Mouse (Mus musculus) kidney, postnatal 4 days (tissue): ENCODE results near the gene Rbm4.
A peak's percentile ranks its signal among the peaks of the same experiment; 100 is the strongest.

Experiments used
- DNase-seq, 2 experiments: peaks; one replicate each; pipeline ENCODE4 v3.0.0; 2021; ENCODE audit warnings: mixed read lengths in 2 of 2

The Rbm4 gene

GRCm38 (mm10) chr19:4793831-4794422, at the start of gene Rbm4:
Gene Rbm4, minus strand, starts transcription at chr19:4793901.
- DNase-seq = peak; percentile 95 to 98

DNA sequence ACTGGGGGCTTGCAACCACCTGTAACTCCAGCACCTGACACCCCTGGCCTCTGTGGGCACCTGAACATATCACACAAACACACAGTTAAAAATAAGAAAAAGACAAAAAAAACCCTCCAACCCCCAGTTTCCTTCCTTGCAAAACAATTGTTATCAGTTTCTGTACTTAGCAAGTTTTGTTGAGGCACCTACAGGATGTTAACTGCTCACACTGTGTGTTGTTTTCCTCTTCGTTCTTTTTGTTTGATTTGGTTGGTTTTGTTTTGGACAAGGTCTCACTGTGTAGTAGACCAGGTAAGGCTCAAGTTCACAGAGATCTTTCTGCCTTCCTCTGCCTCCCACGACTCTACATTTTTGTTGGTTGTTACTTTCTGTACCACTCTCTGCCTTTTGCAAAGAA, 48.9 kb upstream of the Rbm4 start:
- DNase-seq = no peak

GRCm38 (mm10) chr19:4840848-4841247, 47.1 kb upstream of the Rbm4 start:
- no peak for DNase-seq

GRCm38 (mm10) chr19:4839149-4839548, 45.4 kb upstream of the Rbm4 start, which contains the start of the genes Ccs and Ccdc87:
Gene Ccs, minus strand, starts transcription at chr19:4839332.
Gene Ccdc87, plus strand, starts transcription at chr19:4839366.
- peak; percentile 97 to 98 for DNase-seq

DNA sequence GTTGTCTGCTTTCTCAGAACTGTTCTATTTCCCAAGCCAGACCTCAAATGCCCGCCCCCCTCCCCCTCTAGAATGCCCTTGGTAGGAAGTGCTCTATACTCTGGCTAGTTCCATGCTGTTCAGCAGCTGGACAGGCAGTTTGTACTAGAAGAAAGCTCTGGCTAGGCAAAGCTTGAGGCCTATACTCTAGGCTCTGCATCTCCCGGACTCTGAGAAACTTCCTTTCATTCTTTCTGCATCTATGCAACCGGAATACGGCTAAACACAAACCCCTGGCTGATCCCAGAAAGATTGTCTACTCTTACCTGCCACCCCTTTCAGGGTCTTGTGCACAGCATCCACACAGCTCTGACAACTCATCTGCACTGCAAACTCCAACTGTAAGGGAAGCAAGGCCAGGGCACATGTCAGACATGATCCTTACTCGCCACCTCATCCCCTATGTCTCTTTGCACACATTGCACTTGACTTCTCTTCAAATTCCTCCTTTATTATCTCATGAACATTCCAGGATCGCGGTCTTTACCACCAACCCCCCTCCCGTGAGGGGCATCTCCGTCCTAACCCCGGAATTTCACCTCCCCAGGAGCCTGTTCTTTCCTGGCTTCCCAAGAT, 44.9 kb upstream of the Rbm4 start:
- no peak for DNase-seq

- no peak for DNase-seq
Measured at GRCm38 (mm10) chr19:4837049-4837448, 43.3 kb upstream of the Rbm4 start.

GRCm38 (mm10) chr19:4836096-4836495, 42.4 kb upstream of the Rbm4 start:
- peak in 1 of 2 experiments; percentile 10 for DNase-seq

- no peak for DNase-seq
Measured at GRCm38 (mm10) chr19:4833977-4834376, 40.3 kb upstream of the Rbm4 start.

GRCm38 (mm10) chr19:4829156-4829555, 35.5 kb upstream of the Rbm4 start:
- no peak for DNase-seq

- peak in 1 of 2 experiments; percentile 64 for DNase-seq
Measured at GRCm38 (mm10) chr19:4828444-4829114, 34.9 kb upstream of the Rbm4 start.

DNA sequence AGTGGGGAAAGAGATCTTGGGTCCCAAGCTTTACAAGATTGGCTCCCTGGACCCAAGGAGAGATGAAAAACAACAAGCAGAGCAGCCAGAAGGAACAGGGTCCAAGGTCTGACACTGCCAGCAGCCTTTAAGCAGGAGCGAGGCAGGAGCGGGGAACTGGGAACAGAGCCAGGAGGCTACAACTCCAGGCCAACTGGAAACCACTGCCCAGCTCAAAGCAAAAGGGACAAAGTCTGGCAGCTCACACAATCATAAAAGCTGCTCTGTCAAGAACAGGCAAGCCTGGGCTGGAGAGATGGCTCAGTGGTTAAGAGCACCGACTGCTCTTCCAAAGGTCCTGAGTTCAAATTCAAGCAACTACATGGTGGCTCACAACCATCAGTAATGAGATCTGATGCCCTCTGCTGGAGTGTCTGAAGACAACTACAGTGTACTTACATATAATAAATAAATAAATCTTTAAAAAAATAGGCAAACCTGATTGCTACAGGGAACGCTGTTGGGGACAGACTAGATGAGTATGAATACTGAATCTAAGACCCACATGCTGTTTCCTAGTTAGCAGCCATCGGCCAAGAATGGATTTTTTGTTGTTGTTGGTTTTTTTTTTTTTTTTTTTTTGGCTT, 27.1 kb upstream of the Rbm4 start:
- DNase-seq = peak; percentile 78 to 88

- no peak for DNase-seq
Measured at GRCm38 (mm10) chr19:4817182-4817835, 23.6 kb upstream of the Rbm4 start.

- DNase-seq = peak; percentile 54 to 64
Measured at GRCm38 (mm10) chr19:4813015-4813414, 19.3 kb upstream of the Rbm4 start.

DNA sequence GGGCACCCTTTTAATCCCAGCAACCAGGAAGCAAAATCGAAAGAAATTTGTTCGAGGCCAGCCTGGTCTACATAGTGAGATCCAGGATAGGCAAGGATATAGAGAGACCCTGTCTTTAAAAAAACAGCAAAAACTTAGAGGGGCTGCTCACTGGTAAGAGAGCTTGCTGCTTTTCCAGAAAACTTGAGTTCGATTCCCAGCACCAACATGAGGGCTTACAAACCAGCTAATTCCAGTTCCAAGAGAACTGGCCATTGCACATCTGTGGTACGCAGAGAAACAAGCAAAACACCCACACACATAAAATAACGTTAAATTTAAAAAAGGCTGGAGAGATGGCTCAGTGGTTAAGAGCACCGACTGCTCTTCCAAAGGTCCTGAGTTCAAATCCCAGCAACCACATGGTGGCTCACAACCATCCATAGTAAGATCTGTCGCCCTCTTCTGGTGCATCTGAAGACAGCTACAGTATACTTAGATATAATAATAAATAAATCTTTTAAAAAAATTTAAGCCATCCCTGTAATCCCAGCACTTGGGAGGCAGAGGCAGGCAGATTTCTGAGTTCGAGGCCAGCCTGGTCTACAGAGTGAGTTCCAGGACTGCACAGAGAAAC, 18.7 kb upstream of the Rbm4 start:
- DNase-seq = peak in 1 of 2 experiments; percentile 25

DNA sequence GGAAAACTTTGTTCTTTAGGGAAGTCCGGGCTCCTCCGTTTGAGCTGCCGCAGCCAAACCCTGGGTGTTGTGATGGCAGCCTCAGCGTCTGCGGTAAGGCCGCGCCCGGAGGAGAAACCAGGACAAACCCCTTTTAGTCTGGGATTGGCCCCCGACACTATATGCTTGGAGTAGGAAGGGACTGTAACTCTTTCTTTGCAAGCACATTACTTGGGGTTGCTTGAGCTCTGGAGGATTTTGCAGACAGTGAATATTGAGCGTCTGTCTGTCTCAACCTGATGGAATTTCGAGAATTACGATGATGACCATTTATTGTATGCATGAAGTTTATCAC, 18.2 kb upstream of the Rbm4 start:
- no peak for DNase-seq

GRCm38 (mm10) chr19:4811063-4811908, 17.6 kb upstream of the Rbm4 start, which contains the start of the genes Gm21992 and Rbm14:
Gene Gm21992, minus strand, starts transcription at chr19:4811612.
Gene Rbm14, minus strand, starts transcription at chr19:4811634.
- DNase-seq = peak; percentile 97 to 99

- DNase-seq = no peak
Measured at GRCm38 (mm10) chr19:4810746-4811062, 17.0 kb upstream of the Rbm4 start.

DNA sequence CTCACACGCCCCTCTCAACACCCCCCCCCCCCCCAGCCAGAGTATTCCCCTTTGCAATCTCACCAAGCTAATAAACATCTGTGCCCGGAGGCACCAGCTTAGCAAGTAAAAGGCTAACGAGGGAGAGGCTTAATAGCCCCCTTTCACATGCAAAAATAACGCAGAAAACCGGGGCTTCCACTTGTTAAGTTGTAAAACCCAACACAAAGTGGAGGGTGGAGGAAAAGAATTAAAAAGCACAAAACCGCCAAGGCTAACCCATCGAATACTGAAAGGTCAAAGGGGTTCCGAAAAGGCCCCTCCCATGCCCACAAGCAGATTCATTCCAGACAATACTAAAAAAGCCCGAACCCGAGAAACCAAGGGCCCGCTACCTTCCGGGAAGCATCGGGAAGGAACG, 16.6 kb upstream of the Rbm4 start:
- no peak for DNase-seq

DNA sequence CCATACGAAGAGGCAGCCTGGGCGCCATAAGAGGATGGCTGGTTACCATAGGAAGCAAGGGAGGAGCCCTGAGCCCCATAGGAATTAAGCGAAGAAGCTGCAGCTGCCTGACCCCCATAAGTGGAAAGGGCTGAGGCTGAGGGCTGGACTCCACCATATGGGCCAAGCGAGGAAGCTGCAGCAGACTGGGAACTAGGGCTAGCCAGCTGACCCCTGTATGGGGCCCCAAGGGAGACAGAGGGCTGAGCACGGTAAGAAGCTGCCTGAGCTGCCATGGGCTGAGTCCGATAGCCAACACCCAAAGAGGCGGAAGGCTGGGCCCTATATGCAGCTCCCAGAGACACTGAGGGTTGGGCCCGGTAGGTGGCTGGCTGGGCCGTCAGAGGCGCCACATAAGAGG, 9.6 kb upstream of the Rbm4 start:
- DNase-seq = no peak

GRCm38 (mm10) chr19:4802691-4803091, 9.0 kb upstream of the Rbm4 start:
- no peak for DNase-seq

DNA sequence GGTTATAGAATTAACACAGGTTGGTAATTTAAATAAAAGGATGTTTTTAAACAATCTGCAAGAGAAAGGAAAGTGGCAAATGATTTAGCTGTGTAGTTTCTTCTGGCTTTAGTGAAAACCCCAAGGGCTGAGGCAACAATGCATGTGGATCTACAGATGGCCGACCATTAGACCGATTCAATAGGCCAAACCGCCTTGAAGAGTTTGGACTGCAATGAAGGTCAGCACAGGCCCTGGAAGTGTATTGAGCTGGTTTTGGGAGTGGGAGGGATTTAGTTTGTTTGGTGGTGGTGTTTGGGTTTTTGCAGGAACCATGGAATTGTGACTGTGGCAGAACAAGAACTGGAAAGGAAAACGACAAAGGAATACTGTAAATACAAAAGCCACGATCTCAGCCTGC, 5.4 kb upstream of the Rbm4 start:
- no peak for DNase-seq

GRCm38 (mm10) chr19:4797846-4798245, 4.1 kb upstream of the Rbm4 start:
- no peak for DNase-seq
